Mouse (Mus musculus) layer of hippocampus, adult 11-12 months (tissue): Measurements from ENCODE around the gene Mmp28.

Experiments used
- DNase-seq: peaks from one replicate; pipeline ENCODE4 v3.0.0; 2022; ENCODE audit warnings: low spot score

Mmp28 gene

GRCm38 (mm10) chr11:83406391-83406790, 56.5 kb downstream of the Mmp28 start:
- no peak for DNase-seq

- no peak for DNase-seq
Measured at GRCm38 (mm10) chr11:83403787-83404186, 59.1 kb downstream of the Mmp28 start.

- DNase-seq, result no peak
Measured at GRCm38 (mm10) chr11:83398724-83399123, 64.1 kb downstream of the Mmp28 start.

GRCm38 (mm10) chr11:83397626-83398025, 65.2 kb downstream of the Mmp28 start:
- DNase-seq, result no peak

DNA sequence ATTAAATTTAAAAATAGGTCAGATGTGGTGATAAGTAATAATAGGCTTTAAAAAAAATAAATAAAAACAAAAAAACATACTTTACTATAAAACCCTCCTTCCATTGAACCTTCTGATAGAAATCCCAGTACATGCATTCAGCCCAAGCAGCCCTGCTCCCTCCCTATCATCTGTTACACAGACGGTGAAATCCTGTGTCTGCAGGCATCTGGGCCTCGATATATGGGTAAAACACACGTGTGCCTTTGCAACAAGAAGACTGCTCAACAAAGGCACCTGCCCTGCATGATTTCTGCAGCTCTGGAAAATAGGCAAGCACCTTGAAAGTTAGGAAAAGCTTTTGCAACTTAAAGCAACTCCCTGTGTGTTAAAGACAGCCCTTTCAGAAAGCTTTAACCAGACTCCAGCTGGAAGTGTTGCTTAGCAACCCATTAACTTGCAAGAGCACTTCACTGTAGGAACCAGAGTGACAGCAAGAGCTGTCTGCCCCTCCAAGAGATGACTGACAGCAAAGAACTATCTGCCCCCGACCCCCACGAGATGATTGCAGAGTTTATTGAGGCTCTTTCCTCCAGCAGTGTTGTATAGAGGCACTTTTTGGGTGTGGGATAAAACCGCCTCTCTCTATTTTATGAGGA, 68.0 kb downstream of the Mmp28 start:
- DNase-seq, result no peak

- no peak for DNase-seq
Measured at GRCm38 (mm10) chr11:83393062-83393461, 69.8 kb downstream of the Mmp28 start.
